Mouse (Mus musculus): ENCODE results near the gene Lrtm1. TPM values are rescaled to one million over a fixed set of nuclear protein-coding genes. Genes with fewer than 3 reads are reported as not detected.

Gene Lrtm1
- total RNA-seq, 2 experiments from 2014 or later, result not detected

DNA sequence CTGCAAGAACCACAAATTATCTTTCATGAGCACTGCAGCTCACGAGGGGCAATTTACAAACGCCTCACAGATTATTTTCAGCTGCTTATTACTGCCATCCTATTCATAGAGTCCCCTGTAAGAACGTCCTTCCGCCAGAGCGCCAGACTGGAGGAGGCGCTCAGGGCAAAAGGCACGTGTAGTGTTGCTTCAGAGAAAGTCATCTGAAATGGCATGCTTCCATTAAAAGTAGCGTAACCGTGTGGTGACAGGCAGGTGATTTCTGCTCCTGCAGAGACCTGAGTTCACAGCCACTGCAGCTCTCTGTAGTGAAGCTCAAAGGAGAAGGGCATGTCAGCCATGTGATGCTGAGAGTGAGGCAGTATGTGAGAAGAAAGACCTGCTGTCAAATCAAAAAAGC is 12.5 kb downstream of the Lrtm1 start:
- DNase-seq (ENCODE audit: low spot score in 2 of 2), result no peak

DNA sequence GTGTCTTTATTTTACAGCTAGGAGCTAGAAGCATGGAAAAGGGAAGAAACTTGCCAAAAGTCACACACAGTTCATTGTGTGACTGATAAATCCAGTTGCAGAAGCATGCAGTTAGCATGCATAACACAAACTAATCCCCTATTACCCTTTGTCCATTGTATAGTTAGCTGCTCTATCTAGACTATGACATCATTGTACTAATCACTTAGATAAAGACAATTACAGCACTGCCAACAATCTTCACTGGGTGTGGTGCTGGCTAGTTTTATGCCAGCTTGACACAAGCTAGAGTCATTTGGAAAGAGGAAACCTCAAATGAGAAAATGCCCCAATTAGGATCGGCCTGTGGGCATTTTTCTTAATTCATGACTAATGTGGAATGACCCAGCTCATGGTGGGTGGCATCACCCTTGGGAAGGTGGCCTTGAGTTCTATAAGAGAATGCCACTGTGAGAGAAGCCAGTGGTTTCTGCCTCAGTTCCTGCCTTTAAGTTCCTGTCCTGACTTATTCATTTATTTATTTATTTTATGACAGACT is 13.9 kb downstream of the Lrtm1 start:
- DNase-seq (ENCODE audit: low spot score in 2 of 2), result no peak

DNA sequence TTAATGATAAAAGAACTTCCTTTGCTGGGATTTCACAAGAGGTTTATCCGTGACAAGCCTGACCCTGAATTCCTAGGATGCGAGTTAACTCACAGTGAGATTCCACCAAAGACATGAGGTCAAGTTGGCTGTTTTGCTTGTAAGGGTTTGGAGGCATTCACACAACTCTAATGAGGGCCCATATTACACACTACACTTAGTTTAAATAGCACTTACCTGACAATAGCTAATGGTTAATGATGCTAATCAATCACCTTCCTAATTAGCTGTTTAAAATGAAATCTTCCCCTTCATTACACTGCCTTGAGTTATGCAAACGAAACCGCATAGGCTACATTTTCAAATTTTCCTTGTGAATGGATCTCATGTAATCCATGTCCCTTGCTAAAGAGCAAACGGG is 20.2 kb downstream of the Lrtm1 start:
- no peak for DNase-seq (ENCODE audit: low spot score in 2 of 2)

DNA sequence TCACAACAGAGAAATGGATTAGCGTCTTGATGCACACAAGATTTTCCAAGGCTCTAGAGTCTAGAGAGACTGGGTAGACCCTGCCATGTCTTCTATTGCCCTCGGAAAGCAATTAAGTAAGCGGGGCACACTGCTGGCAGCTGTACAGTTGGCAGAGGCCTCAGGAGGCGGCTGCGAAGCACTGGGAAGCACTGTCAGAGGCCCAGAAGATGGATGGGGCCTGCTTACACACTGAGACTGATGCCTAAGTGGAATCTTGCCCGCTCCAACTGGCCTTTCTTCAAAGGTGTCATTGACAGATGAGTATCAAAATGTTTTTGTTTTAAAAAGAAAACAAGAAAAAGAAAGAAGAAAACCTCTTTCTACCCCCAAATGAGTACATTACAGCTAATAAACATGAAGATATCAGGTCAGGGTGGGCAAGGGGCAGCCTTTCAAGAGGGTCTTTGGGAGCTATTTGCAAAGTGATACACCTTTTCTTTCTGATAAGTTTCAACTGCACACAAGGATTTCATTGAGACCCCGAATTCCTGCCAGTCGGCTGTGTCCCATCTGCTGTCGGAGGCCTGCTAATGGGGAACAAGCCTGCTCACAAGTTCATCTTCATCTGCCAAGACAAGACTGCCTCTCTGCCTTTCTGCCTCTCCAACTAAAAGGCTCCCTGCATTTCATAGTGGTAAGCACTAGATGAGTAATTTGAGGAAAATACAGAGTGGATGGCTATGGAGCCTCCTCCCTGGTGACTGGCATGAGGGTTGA is 22.8 kb downstream of the Lrtm1 start:
- DNase-seq (ENCODE audit: low spot score in 2 of 2), result no peak

DNA sequence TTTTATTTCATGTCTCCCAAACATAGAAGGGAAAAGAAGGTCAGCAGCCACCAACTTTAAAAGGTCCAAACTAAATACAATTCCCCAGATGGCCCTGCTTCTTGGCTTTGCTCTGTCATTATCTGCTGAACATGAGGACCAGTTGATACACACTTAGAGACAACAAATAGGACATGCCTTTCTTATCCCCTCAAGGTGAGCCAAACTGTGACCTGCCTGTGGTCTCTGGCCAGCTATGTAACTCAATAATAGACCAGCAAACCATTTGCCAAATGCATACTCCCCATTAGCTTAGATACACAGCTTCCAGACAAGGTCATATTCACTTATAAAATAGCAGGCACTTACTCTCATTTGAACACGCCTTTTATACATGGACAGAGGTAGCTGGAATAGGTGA is 23.5 kb downstream of the Lrtm1 start:
- DNase-seq (ENCODE audit: low spot score in 2 of 2), result no peak

DNA sequence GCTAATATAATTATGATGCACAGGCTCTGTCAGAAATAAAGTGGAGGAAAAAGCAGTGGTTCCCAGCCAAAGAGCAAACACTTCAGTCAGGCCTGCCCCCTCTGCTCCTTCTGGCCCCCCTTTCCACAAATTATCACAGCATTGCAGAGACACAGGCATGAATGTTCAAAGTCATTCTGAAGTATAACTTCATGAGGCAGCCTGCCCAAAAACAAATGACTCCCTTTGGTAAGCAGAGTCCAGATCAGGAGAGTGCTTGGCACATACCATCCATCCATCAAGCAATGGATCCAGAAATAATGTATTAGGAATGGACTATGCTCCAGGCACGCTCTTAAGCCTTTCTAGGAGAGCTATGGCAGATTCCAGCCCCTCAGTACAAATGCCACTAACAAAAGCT is 24.3 kb downstream of the Lrtm1 start:
- DNase-seq (ENCODE audit: low spot score in 2 of 2), result no peak

DNA sequence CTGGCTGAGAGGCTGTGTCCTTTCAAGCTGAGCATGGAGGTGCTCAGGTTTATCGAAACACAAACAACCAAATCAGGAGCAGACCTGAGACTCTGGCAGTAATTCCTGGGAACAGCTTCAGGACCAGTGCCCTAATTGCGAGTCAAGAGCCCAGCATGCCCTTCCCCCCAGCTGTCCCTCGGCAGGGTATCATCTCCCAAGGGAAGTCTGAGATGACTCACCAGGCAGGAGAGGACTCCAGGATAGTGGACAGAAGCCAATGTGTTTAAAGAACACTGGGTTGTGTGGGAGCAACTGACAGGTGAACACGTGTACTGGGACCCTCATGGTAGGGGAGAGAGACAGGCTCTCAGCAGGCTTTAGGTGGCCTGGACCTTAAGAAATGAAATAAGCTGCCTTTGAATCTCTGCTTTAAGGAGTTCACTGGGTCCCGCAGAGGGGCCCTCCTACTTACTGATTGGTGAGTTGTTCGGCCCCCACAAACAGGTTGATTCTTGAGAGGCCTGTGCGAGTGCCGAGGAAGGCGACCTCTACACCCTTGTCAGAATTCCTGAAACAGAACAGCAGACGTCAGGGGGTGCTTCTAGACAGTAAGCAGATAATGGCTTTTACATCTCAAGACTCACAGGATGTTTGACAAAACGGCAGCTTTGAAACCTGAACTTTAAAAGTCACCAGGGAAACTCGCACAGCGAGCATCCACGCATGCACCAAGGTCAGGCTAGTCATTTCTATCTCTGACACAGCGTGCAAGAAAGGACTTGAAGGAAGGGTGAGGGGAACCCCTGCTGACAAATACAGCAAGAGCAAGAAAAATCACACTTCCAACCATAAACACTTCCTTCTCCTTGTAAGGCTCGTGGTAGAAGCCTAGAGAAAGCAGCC is 34.2 kb downstream of the Lrtm1 start:
- DNase-seq (ENCODE audit: low spot score in 2 of 2), result no peak

DNA sequence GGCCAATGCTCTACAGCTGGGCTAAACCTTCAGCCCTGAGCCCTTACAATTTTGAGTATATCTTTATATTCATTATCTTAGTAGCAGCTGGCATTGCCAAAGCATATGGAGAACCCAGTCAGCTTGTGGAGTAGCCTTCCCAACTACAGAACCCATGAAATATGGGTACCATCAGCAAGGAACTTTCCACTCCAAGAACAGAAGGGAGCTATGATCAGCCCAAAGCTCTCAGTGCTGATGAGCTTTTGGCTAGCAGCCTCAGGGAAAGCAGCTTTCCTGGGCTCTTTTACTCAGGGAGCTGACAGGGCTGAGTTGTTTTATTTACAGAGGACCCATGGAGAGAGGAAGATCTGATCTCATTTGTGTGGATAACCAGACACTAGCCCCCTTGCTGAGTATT is 42.7 kb downstream of the Lrtm1 start:
- no peak for DNase-seq (ENCODE audit: low spot score in 2 of 2)

DNA sequence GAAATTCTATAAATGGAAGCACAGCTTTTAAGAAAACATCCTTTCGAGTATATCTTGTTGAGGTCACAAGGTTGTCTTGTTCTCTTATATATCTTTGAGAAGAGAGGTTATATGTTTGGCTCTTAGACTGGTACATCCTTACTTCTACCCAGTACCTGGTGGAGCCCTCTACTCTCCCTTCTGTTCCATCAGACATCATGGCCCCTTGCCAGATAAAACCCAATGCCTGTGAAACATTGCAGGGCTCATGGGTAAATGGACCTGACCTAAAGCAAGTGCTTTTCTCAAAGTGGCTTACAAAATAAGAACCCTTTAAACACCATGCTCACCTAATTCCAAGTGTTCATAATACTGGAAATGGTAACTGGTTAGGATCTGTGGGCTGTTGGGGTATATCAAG is 43.5 kb downstream of the Lrtm1 start:
- DNase-seq (ENCODE audit: low spot score in 2 of 2), result no peak

DNA sequence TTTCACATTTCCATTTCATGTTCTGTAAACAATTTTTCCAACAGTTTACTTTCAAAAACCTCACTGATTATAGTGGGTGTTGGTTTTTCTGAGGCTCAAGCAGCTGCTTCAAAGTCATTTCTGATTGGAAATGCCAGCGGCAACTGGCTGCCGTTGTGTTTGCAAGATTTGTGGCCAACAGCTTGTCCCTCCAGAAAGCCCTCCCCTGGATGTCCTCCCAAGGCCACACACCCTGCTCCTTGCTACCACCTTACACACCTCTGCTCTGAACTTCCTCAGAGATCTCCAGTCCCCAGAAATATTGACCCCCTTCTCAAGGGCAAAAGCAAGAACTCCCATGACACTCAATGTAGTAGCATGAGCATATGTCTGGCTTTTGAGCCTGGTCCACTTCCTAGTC is 44.7 kb downstream of the Lrtm1 start:
- no peak for DNase-seq (ENCODE audit: low spot score in 2 of 2)

DNA sequence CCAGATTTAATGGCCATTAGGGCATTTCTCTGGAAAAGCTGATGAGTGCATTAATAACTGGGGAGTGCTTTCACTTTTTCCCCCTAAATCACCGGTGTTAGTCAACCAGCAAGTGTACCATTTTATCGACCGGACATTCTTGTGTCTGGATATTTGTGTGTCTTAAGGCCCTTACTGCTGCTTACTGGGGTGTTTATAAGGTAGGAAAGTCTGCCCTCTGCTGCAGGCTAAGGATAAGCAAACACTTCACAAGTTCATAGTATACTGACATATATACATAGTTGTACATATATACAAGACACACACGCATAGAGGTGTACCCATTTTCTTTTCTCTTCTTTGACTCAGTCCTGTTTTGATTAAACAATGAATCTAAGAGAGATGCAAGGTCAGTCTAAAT is 55.7 kb downstream of the Lrtm1 start:
- no peak for DNase-seq (ENCODE audit: low spot score in 2 of 2)

DNA sequence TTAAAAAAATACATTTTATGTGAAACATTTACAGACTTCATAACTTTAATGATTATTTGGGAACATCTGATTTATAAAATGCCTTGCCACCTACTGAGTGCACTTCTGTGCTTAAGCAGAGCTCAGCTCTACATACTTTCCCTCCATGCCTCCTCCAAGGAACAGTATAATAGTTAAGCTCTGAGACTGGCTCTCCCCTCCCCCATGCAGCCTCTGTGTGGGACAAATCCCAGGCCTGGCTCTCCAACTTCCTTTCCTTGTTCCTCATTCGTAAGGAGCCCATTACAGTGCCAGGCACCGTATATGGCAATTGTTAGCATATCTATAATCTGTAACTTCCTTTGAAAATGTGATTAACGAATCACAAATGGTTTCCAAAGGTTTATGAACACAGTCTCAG is 59.4 kb downstream of the Lrtm1 start:
- DNase-seq (ENCODE audit: low spot score in 2 of 2), result no peak

DNA sequence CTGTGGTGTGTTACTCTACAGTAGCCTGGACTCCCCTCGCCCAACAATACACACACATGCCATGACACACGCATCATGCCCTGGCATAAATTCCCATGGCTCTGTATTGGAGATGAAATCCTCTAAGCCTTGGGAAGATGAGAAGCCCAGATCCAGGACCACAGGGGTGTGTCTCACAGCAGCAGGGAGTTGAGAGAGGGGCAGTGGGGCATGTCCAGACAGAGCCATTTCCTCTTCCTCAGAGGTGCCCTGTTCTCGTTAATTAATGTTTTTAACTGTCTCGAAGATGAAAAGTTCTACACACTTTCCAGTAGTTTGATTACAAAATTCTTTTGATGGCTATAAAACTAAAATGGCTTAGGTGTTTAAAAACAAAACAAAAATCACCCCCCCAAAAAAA is 62.2 kb downstream of the Lrtm1 start:
- DNase-seq (ENCODE audit: low spot score in 2 of 2), result no peak

DNA sequence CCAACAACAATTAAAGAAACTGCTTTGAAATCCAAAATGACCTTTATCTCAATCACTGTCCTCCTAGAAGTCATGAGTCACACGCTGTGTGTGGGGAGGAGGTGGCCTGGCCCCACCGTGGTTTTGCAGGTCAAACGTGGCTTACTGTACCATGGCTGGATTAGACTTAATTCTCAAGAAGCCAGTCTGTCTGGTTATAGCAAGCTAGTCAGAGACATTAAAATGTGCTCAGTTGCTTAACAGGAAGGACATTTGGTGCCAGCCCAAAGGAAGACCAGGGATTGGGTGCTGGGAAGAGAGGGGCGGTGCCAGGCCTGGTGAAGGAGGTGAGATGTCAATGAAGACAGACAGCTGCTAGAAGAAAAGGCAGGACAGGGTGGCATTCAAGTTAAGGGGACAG is 62.6 kb downstream of the Lrtm1 start:
- DNase-seq (ENCODE audit: low spot score in 2 of 2), result no peak

DNA sequence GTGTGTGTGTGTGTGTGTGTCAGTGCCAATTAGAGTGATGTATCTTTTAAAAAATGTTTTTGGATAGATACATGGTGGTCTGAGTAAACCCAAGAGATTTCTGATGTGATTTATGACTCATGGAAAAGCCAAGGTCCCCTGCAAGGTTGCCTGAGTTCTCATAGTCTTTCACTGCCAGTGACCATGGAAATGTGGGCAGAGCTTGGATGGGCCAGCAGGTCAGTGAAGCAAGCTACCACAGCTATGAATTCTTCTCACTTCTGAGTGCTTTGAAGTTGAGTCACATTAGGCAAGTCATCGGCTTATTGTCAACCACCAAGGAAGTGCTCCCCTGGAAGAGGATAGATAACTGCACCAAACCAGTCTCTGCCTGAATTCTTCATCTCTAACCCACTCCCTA is 64.2 kb downstream of the Lrtm1 start:
- no peak for DNase-seq (ENCODE audit: low spot score in 2 of 2)

All from left cerebral cortex, adult 18-20 months (tissue).